Mouse (Mus musculus): Measurements from ENCODE around the gene Dchs1. TPM values are rescaled to one million over a fixed set of nuclear protein-coding genes. Genes with fewer than 3 reads are reported as not detected.

Gene Dchs1
- polyA plus RNA-seq (2014; fragmentation: Nextera tagmentation; extraction: Ambion mirVana): 7.6 TPM in 2 replicates

DNA sequence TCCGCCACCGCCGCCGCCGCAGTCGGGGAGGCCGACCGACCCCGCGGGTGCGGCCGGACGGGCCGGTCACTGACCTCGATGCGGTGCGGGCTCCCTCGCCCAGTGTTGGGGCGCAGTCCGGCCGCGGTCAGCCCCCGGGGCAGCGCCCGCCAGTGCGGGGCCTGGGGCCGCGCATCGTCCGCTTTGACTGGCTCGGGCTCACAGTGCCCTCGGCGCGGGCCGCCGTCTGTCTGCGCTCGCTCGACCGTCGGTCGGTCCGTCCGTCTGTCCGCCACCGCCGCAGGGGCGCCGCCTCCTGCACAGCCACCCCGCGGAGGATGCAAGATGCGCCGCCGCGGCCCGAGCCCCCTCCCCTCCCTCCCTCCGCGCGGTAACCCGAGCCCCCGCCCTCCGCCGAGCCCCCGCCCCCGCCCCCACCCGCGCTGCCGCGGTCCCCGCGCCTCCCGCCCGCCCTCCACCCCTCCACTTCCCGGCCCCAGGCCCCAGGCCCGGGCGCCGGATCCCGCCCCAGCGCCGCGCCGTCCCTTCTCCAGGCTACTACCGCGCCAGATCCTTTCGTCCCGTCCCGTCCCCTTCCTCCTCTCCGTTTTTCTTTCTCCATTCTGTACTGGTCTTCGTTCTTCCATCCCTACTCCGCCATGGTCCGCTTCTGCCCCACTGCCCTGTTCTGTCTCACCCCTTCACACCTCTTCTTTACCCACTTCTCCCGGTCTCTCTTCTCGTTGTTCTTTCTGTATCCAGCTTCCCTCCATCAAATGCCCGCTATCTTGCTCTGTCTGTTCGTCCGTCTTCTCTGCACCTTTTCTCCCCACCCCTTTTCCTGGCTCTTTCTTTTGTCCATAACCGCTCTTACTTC lies at the start of gene Dchs1:
Dchs1 (minus strand) TSS at position 370 of the 856 bp plus-strand sequence.
- peak within 1 kb of the TSS; percentile 73 for H3K4me2 ChIP-seq
- 0 out of 2 replicates have a peak, but pooled peaks cover 2% of the 10 kb centered on the region for H3K27me3 ChIP-seq (ENCODE audit: control insufficient read depth, insufficient read depth, low read length)
- H3K27ac ChIP-seq (ENCODE audit: low read depth, low read length): peak within 1 kb of the TSS; percentile 76
- peak; percentile 74 for ATAC-seq (replicated peaks; ENCODE audit: insufficient number of reproducible peaks, low FRiP score, low TSS enrichment)
- WGBS (ENCODE audit: insufficient replicate concordance): under 1% methylated on average over 51 of the region's 97 CpGs
- H3K36me3 ChIP-seq (ENCODE audit: control insufficient read depth, insufficient read depth, low read length): no peaks in the 10 kb centered on the region
- H3K4me3 ChIP-seq (ENCODE audit: low read depth, low read length): peak within 1 kb of the TSS; percentile 85
- peaks cover 5% of the 10 kb centered on the region; the same call in 1 of the 2 replicates for H3K4me1 ChIP-seq (ENCODE audit: control insufficient read depth, insufficient read depth, low read length)
- no peaks in the 10 kb centered on the region for H3K9me3 ChIP-seq (replicated peaks; ENCODE audit: control insufficient read depth, low read length)
- H3K9ac ChIP-seq (ENCODE audit: low read depth, low read length): peak within 1 kb of the TSS; percentile 91

- Histone ChIP-seq H3K9ac (ENCODE audit: low read depth, low read length) (no peak overlapping the region), H3K36me3 (ENCODE audit: control insufficient read depth, insufficient read depth, low read length) (no peaks in the 10 kb centered on the region), H3K4me2 (no peak overlapping the region), H3K27me3 (ENCODE audit: control insufficient read depth, insufficient read depth, low read length) (no peaks in the 10 kb centered on the region), H3K4me3 (ENCODE audit: low read depth, low read length) (no peak overlapping the region), H3K9me3 (replicated peaks; ENCODE audit: control insufficient read depth, low read length) (no peaks in the 10 kb centered on the region), H3K27ac (ENCODE audit: low read depth, low read length) (no peak overlapping the region), H3K4me1 (ENCODE audit: control insufficient read depth, insufficient read depth, low read length) (no peaks in the 10 kb centered on the region)
- ATAC-seq (replicated peaks; ENCODE audit: insufficient number of reproducible peaks, low FRiP score, low TSS enrichment): no peak
- 73% methylated on average over 7 of the region's 7 CpGs for WGBS (ENCODE audit: insufficient replicate concordance)
These were observed 36.8 kb upstream of the Dchs1 start for GRCm38 (mm10) chr7:105824281-105824680.

DNA sequence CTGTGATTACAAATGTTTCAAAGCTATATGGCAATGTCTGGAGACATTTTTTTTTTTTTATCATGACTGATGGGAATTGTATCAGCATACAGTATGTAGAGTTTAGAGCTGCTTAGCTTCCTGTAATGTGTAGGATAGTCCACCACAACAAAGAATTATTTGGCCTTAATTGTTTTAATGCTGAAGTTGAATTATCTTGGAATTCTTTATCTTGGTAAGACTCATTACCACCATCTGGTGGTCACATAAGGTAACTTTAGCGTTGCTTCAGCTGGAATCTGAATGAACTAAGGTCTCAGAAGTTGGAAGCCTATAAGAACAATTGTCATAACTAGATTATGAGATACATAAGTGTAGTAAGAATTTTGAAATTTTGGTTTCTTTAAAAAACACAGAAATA lies 31.0 kb upstream of the Dchs1 start:
- WGBS (ENCODE audit: insufficient replicate concordance): 0% methylated on average over 1 of the region's 1 CpGs
- Histone ChIP-seq H3K36me3 (ENCODE audit: control insufficient read depth, insufficient read depth, low read length) (no peaks in the 10 kb centered on the region), H3K9ac (ENCODE audit: low read depth, low read length) (no peak overlapping the region), H3K4me1 (ENCODE audit: control insufficient read depth, insufficient read depth, low read length) (no peaks in the 10 kb centered on the region), H3K27ac (ENCODE audit: low read depth, low read length) (no peak overlapping the region), H3K4me2 (no peak overlapping the region), H3K4me3 (ENCODE audit: low read depth, low read length) (no peak overlapping the region), H3K9me3 (replicated peaks; ENCODE audit: control insufficient read depth, low read length) (no peaks in the 10 kb centered on the region), H3K27me3 (ENCODE audit: control insufficient read depth, insufficient read depth, low read length) (no peaks in the 10 kb centered on the region)
- no peak for ATAC-seq (replicated peaks; ENCODE audit: insufficient number of reproducible peaks, low FRiP score, low TSS enrichment)

DNA sequence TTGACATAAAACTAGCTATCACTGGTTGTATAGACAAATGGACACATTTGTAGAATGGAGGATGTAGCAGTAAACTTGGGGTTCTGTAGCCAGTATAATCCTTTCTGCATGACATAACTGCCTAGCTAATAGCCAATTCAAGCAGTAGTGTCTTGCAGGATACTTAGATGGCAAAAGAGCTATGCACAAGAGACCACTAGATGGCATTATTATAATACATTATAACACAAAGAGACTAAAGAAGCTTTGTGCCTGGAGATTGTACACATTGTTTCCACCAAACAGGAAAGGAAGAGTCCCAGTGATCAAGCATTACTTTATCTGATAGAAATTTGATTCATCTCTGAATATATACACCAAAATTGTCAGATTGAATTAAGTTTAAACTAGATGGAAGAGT lies 29.3 kb upstream of the Dchs1 start:
- no peak overlapping the region for H3K9ac ChIP-seq (ENCODE audit: low read depth, low read length)
- H3K9me3 ChIP-seq (replicated peaks; ENCODE audit: control insufficient read depth, low read length): no peaks in the 10 kb centered on the region
- no peak overlapping the region for H3K27ac ChIP-seq (ENCODE audit: low read depth, low read length)
- no peak for ATAC-seq (replicated peaks; ENCODE audit: insufficient number of reproducible peaks, low FRiP score, low TSS enrichment)
- no peaks in the 10 kb centered on the region for H3K27me3 ChIP-seq (ENCODE audit: control insufficient read depth, insufficient read depth, low read length)
- no peak overlapping the region for H3K4me2 ChIP-seq
- H3K4me3 ChIP-seq (ENCODE audit: low read depth, low read length): no peak overlapping the region
- H3K36me3 ChIP-seq (ENCODE audit: control insufficient read depth, insufficient read depth, low read length): no peaks in the 10 kb centered on the region
- H3K4me1 ChIP-seq (ENCODE audit: control insufficient read depth, insufficient read depth, low read length): no peaks in the 10 kb centered on the region

GRCm38 (mm10) chr7:105813326-105813725 lies 25.9 kb upstream of the Dchs1 start:
- Histone ChIP-seq H3K9ac (ENCODE audit: low read depth, low read length) (no peak overlapping the region), H3K27me3 (ENCODE audit: control insufficient read depth, insufficient read depth, low read length) (no peaks in the 10 kb centered on the region), H3K4me2 (no peak overlapping the region), H3K36me3 (ENCODE audit: control insufficient read depth, insufficient read depth, low read length) (peaks cover 7% of the 10 kb centered on the region; the same call in 1 of the 2 replicates), H3K4me1 (ENCODE audit: control insufficient read depth, insufficient read depth, low read length) (no peaks in the 10 kb centered on the region), H3K4me3 (ENCODE audit: low read depth, low read length) (no peak overlapping the region), H3K9me3 (replicated peaks; ENCODE audit: control insufficient read depth, low read length) (no peaks in the 10 kb centered on the region), H3K27ac (ENCODE audit: low read depth, low read length) (no peak overlapping the region)
- 76% methylated on average over 3 of the region's 3 CpGs for WGBS (ENCODE audit: insufficient replicate concordance)
- ATAC-seq (replicated peaks; ENCODE audit: insufficient number of reproducible peaks, low FRiP score, low TSS enrichment): no peak

DNA sequence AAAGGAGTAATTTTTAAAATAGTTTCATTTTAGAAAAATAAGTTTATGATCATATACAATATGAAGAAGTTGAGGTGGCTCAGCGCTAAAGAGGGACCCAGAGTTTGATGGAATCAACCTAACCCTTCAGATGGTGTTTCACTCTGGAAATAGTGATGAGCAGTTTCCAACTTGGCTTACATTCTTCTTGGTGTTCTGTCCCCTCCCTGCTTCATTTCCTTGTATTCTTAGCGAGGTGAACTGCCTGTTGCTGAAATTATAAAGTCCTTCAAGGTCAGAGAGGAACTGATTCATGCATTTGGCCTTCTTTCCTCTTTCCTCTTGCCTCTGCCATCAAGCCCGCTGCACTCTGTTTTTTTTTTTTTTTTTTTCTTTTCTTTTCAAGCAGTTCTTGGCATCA lies 25.1 kb upstream of the Dchs1 start:
- no peaks in the 10 kb centered on the region for H3K9me3 ChIP-seq (replicated peaks; ENCODE audit: control insufficient read depth, low read length)
- no peak overlapping the region for H3K9ac ChIP-seq (ENCODE audit: low read depth, low read length)
- H3K4me3 ChIP-seq (ENCODE audit: low read depth, low read length): no peak overlapping the region
- H3K4me2 ChIP-seq: no peak overlapping the region
- no peak overlapping the region for H3K27ac ChIP-seq (ENCODE audit: low read depth, low read length)
- no peak for ATAC-seq (replicated peaks; ENCODE audit: insufficient number of reproducible peaks, low FRiP score, low TSS enrichment)
- no peaks in the 10 kb centered on the region for H3K27me3 ChIP-seq (ENCODE audit: control insufficient read depth, insufficient read depth, low read length)
- H3K4me1 ChIP-seq (ENCODE audit: control insufficient read depth, insufficient read depth, low read length): no peaks in the 10 kb centered on the region
- peaks cover 7% of the 10 kb centered on the region; the same call in 1 of the 2 replicates for H3K36me3 ChIP-seq (ENCODE audit: control insufficient read depth, insufficient read depth, low read length)
- WGBS (ENCODE audit: insufficient replicate concordance): 65% methylated on average over 3 of the region's 3 CpGs

DNA sequence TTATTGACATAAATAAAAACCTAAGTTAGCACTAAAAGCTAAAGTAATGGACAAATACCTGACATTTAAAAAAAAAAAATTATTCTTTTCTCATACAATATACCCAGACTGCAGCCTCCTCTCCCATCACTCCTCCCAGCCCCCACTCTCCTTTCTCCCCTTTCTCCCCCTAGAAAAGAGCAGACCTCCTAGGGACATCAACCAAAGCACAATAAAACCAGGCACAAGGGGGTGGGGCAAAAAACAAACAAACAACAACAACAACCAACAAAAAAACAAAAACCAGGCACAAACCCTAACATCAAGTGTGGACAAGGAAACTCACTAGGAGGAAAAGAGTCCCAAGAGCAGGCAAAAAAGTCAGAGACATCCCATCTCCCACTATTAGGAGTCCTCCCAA lies 24.1 kb upstream of the Dchs1 start:
- peak overlapping the region; percentile 36 for H3K4me2 ChIP-seq
- H3K4me3 ChIP-seq (ENCODE audit: low read depth, low read length): no peak overlapping the region
- no peak overlapping the region for H3K27ac ChIP-seq (ENCODE audit: low read depth, low read length)
- H3K36me3 ChIP-seq (ENCODE audit: control insufficient read depth, insufficient read depth, low read length): peaks cover 7% of the 10 kb centered on the region; the same call in 1 of the 2 replicates
- H3K9me3 ChIP-seq (replicated peaks; ENCODE audit: control insufficient read depth, low read length): no peaks in the 10 kb centered on the region
- ATAC-seq (replicated peaks; ENCODE audit: insufficient number of reproducible peaks, low FRiP score, low TSS enrichment): no peak
- no peaks in the 10 kb centered on the region for H3K4me1 ChIP-seq (ENCODE audit: control insufficient read depth, insufficient read depth, low read length)
- no peaks in the 10 kb centered on the region for H3K27me3 ChIP-seq (ENCODE audit: control insufficient read depth, insufficient read depth, low read length)
- H3K9ac ChIP-seq (ENCODE audit: low read depth, low read length): no peak overlapping the region

DNA sequence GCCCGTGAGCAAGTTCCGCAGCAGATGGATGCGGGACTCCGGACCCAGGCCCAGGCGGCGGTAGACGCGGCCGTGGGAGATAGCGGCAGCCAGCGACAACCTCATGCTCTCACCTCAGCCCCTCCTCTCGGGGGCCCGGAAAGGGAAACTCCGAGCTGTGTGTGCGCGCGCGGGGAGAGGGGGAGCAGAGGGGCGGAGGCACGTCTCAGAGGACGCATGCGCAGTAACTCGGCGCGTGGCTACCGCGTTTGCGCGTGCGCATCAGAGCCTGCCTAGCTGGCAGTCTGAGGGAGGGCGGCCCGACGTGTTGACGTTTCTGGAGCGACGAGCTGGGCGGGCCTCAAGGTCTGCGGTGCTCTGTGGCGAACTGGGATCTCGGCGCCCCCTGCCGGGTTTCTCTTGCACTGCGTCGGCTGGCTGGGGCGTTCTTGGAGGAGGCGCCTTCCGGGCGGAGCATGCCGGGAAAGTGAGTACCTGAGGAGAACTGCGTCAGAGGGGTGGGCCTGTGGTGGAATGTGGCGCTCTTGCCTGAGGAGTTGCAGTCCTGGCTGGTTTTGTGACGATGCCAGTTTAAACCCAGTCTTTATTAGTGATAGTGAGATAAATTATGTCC lies 23.5 kb upstream of the Dchs1 start, which contains the start of gene Mrpl17:
Mrpl17 (minus strand) TSS at position 223 of the 613 bp plus-strand sequence.
- under 1% methylated on average over 52 of the region's 52 CpGs for WGBS (ENCODE audit: insufficient replicate concordance)
- H3K9ac ChIP-seq (ENCODE audit: low read depth, low read length): peak within 1 kb of the TSS; percentile 92
- H3K4me3 ChIP-seq (ENCODE audit: low read depth, low read length): peak within 1 kb of the TSS; percentile 69
- H3K9me3 ChIP-seq (replicated peaks; ENCODE audit: control insufficient read depth, low read length): no peaks in the 10 kb centered on the region
- peak within 1 kb of the TSS; percentile 79 for H3K27ac ChIP-seq (ENCODE audit: low read depth, low read length)
- H3K4me2 ChIP-seq: peak within 1 kb of the TSS; percentile 71
- no peaks in the 10 kb centered on the region for H3K27me3 ChIP-seq (ENCODE audit: control insufficient read depth, insufficient read depth, low read length)
- H3K36me3 ChIP-seq (ENCODE audit: control insufficient read depth, insufficient read depth, low read length): peaks cover 7% of the 10 kb centered on the region; the same call in 1 of the 2 replicates
- H3K4me1 ChIP-seq (ENCODE audit: control insufficient read depth, insufficient read depth, low read length): no peaks in the 10 kb centered on the region
- ATAC-seq (replicated peaks; ENCODE audit: insufficient number of reproducible peaks, low FRiP score, low TSS enrichment): peak; percentile 99
